Mouse (Mus musculus) liver, embryonic 13.5 days (tissue): Measurements from ENCODE around the gene Sema3b. TPM values are rescaled to one million over a fixed set of nuclear protein-coding genes. Genes with fewer than 3 reads are reported as not detected.

Experiments used
- ATAC-seq: fragments of 200-750 bp; cut with Nextera tagmentation; 2 replicates; pipeline ENCODE4 v1.8.0; 2017; ENCODE audit warnings: low read depth, mild to moderate bottlenecking, moderate number of reproducible peaks, moderate library complexity
- DNase-seq: peaks from one replicate; pipeline ENCODE4 v3.0.0; 2022
- H3K27ac ChIP-seq: fragments of 300-500 bp; sonication (generic); 2 replicates; pipeline ENCODE4 v1.5.1; 2015; ENCODE audit warnings: moderate library complexity, mild to moderate bottlenecking, inconsistent platforms
- H3K27me3 ChIP-seq: fragments of 300-500 bp; sonication (generic); 2 replicates; pipeline ENCODE4 v1.6.1; 2015; ENCODE audit warnings: mild to moderate bottlenecking, inconsistent platforms
- H3K36me3 ChIP-seq: fragments of 300-500 bp; sonication (generic); 2 replicates; pipeline ENCODE4 v1.6.1; 2015; ENCODE audit warnings: mild to moderate bottlenecking, inconsistent platforms
- H3K4me1 ChIP-seq: fragments of 300-500 bp; sonication (generic); replicated peaks from 2 replicates; pipeline ENCODE4 v1.6.1; 2015; ENCODE audit warnings: inconsistent platforms
- H3K4me2 ChIP-seq: fragments of 300-500 bp; sonication (generic); 2 replicates; pipeline ENCODE4 v1.6.1; 2015; ENCODE audit warnings: inconsistent platforms, mild to moderate bottlenecking, moderate library complexity
- H3K4me3 ChIP-seq: fragments of 300-500 bp; sonication (generic); replicated peaks from 2 replicates; pipeline ENCODE4 v1.5.1; 2015; ENCODE audit warnings: mild to moderate bottlenecking, inconsistent platforms
- H3K9ac ChIP-seq: fragments of 300-500 bp; sonication (generic); 2 replicates; pipeline ENCODE4 v1.6.1; 2015; ENCODE audit warnings: mild to moderate bottlenecking, inconsistent platforms
- H3K9me3 ChIP-seq: fragments of 300-500 bp; sonication (generic); replicated peaks from 2 replicates; pipeline ENCODE4 v1.6.1; 2016; ENCODE audit warnings: inconsistent platforms
- WGBS: fragments of 180-500 bp; shearing (Covaris S2); methylation state at CpG from one replicate; pipeline ENCODE4 v1.1.7; 2015; ENCODE audit not compliant: insufficient replicate concordance; 5-methylcytosine and 5-hydroxymethylcytosine counted together
- polyA plus RNA-seq: library from polyadenylated mRNA; unstranded; fragments of >200 nt; fragmentation: Nextera tagmentation; extraction: Ambion mirVana; gene quantifications from 2 replicates; pipeline ENCODE4 v1.2.1, GENCODE M21; 2015

Sema3b gene
- 0.22 and 0.34 TPM in 2 replicates for polyA plus RNA-seq

DNA sequence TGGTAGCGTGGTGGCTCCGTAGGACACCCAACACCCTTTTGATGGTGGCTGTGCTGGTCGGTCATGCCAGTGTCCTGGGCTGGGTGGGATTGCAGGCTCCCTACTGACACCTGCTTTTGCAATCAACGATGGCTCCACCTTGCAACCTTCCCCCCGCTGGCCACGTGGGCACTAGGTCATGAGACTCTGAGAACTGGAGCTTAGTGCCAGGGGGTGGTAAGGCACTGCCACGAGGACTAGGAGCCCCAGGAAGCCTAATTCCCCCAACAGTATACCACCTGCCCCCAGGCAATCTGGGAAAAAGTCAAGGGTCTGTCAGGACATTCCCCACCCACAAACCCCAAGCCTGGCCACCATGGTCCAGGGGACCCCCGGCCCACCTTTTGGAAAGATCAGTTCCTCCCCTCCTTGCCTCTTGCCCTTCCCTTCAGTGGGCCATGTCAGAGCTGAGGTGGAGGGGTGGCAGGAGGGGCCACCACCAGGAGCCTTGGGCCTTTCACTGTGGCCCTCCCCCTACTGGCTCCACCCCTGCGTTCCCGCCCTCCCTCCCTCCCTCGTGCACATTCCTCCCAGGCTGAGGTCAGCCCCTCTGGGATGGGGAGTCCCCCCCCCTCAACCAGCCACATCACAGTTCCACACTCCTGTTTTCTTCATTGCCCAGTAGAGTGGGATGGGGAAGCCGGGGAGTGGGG lies at the start of gene Sema3b:
Sema3b (minus strand) TSS at position 489 of the 692 bp plus-strand sequence.
- H3K9ac ChIP-seq: no peak within 1 kb of the TSS
- H3K4me2 ChIP-seq: no peak within 1 kb of the TSS
- peaks cover 2% of the 10 kb centered on the region; the same call in 1 of the 2 replicates for H3K36me3 ChIP-seq
- no peaks in the 10 kb centered on the region for H3K9me3 ChIP-seq
- peaks cover 21% of the 10 kb centered on the region for H3K27me3 ChIP-seq
- DNase-seq (no peak), ATAC-seq (no peak)
- H3K4me3 ChIP-seq: no peak within 1 kb of the TSS
- 48% methylated on average over 12 of the region's 12 CpGs for WGBS
- no peak within 1 kb of the TSS for H3K27ac ChIP-seq
- H3K4me1 ChIP-seq: peaks cover 70% of the 10 kb centered on the region

GRCm38 (mm10) chr9:107658096-107658495 lies 49.1 kb upstream of the Sema3b start:
- WGBS: 64% methylated on average over 6 of the region's 6 CpGs
- no peak for DNase-seq

GRCm38 (mm10) chr9:107657144-107657543 lies 48.1 kb upstream of the Sema3b start:
- no peak for DNase-seq
- ATAC-seq: no peak
- Histone ChIP-seq H3K4me3 (no peak overlapping the region), H3K27ac (no peak overlapping the region), H3K4me1 (no peaks in the 10 kb centered on the region; the same call in 1 of the 2 replicates), H3K9me3 (no peaks in the 10 kb centered on the region), H3K36me3 (no peaks in the 10 kb centered on the region), H3K9ac (no peak overlapping the region), H3K4me2 (no peak overlapping the region), H3K27me3 (no peaks in the 10 kb centered on the region; the same call in 1 of the 2 replicates)
- WGBS: 69% methylated on average over 5 of the region's 5 CpGs

More at GRCm38 (mm10) chr9:107658096-107658495, 49.1 kb upstream of the Sema3b start:
- H3K27ac ChIP-seq: no peak overlapping the region
- peaks cover 5% of the 10 kb centered on the region; the same call in 1 of the 2 replicates for H3K27me3 ChIP-seq
- no peak overlapping the region for H3K9ac ChIP-seq
- no peaks in the 10 kb centered on the region for H3K9me3 ChIP-seq
- H3K36me3 ChIP-seq: no peaks in the 10 kb centered on the region
- no peaks in the 10 kb centered on the region; the same call in 1 of the 2 replicates for H3K4me1 ChIP-seq
- no peak for ATAC-seq
- H3K4me2 ChIP-seq: no peak overlapping the region
- no peak overlapping the region for H3K4me3 ChIP-seq

DNA sequence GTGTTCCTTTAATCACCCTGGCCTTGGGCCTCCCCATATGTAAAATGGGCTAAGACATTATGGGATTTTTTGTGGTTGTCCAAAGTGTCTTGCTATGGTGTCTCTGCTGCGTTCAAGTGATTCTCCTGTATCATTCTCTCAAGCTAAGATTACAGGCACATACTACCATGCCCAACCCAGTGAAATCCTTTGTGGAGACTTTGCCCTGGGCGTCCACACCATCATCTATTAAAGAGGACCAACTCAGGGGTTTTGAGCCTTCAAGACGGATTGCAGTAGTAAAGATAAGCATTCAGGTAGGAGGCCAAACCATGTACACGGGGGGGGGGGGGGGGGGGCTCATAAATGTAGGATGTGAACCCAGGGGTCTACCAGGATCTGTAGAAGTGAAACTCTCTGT lies 45.6 kb upstream of the Sema3b start:
- 58% methylated on average over 4 of the region's 4 CpGs for WGBS
- Histone ChIP-seq H3K4me3 (no peak overlapping the region), H3K4me1 (no peaks in the 10 kb centered on the region; the same call in 1 of the 2 replicates), H3K36me3 (no peaks in the 10 kb centered on the region), H3K9me3 (no peaks in the 10 kb centered on the region), H3K9ac (no peak overlapping the region), H3K27ac (no peak overlapping the region), H3K27me3 (no peaks in the 10 kb centered on the region; the same call in 1 of the 2 replicates), H3K4me2 (no peak overlapping the region)
- ATAC-seq (no peak), DNase-seq (no peak)

- Histone ChIP-seq H3K4me1 (no peaks in the 10 kb centered on the region; the same call in 1 of the 2 replicates), H3K9ac (no peak overlapping the region), H3K9me3 (no peaks in the 10 kb centered on the region), H3K4me2 (no peak overlapping the region), H3K27me3 (no peaks in the 10 kb centered on the region; the same call in 1 of the 2 replicates), H3K36me3 (no peaks in the 10 kb centered on the region), H3K4me3 (no peak overlapping the region), H3K27ac (no peak overlapping the region)
- 56% methylated on average over 2 of the region's 2 CpGs for WGBS
- DNase-seq: no peak
- peak; percentile 41; the same call in 1 of the 2 replicates for ATAC-seq
These were observed 44.4 kb upstream of the Sema3b start for GRCm38 (mm10) chr9:107653474-107653873.

DNA sequence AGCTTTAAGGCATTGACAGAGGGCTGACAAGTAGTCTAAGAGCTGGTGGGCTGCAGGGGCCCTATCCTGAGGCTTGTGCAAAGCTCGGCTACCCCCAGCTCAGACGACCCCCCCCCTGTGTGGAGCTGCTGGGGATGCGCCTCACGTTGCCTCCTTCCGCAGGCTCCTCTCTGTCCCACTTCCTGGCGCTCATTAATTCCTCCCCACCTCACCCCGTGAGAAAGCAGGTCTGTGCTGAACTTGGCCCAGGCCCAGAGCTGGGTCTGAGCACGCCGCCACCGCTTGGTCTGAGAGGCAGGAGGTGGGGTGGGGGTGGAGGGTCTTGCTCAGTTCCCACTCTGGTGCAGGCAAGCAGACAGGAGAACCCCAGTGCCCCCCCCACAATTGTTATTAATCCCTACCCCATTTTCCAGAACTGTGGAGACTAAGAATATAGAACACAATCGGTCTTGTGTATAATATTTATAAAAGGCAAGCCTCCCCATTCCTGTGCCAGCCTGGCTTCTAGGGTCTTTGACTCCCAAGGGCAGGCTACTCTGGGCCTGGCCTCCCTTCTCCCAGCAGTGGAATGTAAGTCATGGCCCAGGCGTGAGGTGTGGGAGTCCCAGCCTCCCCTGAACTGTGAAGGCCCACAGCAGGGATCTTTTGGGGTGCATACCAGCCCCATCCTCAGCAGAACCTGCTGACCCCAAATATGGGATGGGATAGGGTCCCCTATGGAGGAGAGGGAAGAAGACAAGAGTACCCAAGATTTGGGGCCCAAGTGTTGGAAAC lies 41.9 kb upstream of the Sema3b start:
- 56% methylated on average over 12 of the region's 12 CpGs for WGBS
- DNase-seq (no peak), ATAC-seq (no peak)
- Histone ChIP-seq H3K4me3 (no peak overlapping the region), H3K4me1 (no peaks in the 10 kb centered on the region; the same call in 1 of the 2 replicates), H3K27ac (no peak overlapping the region), H3K36me3 (no peaks in the 10 kb centered on the region), H3K9ac (no peak overlapping the region), H3K27me3 (no peaks in the 10 kb centered on the region; the same call in 1 of the 2 replicates), H3K9me3 (no peaks in the 10 kb centered on the region), H3K4me2 (no peak overlapping the region)

- peaks cover 6% of the 10 kb centered on the region for H3K4me1 ChIP-seq
- no peak overlapping the region for H3K27ac ChIP-seq
- no peaks in the 10 kb centered on the region; the same call in 1 of the 2 replicates for H3K27me3 ChIP-seq
- DNase-seq (no peak), ATAC-seq (no peak)
- no peak overlapping the region for H3K4me3 ChIP-seq
- 63% methylated on average over 7 of the region's 7 CpGs for WGBS
- H3K4me2 ChIP-seq: no peak overlapping the region
- no peak overlapping the region for H3K9ac ChIP-seq
- H3K36me3 ChIP-seq: no peaks in the 10 kb centered on the region
- H3K9me3 ChIP-seq: no peaks in the 10 kb centered on the region
These were observed 41.2 kb upstream of the Sema3b start for GRCm38 (mm10) chr9:107650225-107650624.

DNA sequence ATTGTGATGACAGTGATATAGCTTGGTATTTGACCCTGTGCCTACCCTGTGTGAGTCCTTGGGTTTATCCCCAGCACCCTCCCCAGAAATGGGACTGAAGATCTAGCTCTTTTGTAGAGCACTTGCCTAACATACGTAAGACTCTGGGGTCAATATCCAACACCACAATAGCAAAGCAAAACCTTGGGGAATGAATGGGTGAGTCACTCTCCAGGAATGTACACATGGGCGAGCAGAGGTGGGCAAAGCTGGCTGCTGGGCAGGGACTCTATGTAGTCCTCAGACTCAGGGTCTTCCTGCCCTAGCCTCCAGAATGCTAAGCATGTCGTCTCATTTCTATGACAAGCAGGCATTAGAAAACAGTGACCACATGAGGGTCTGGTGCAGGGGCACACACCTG lies 39.7 kb upstream of the Sema3b start:
- ATAC-seq: no peak
- Histone ChIP-seq H3K27ac (no peak overlapping the region), H3K9ac (no peak overlapping the region), H3K4me1 (peaks cover 18% of the 10 kb centered on the region), H3K9me3 (no peaks in the 10 kb centered on the region), H3K4me3 (no peak overlapping the region), H3K36me3 (no peaks in the 10 kb centered on the region), H3K27me3 (no peaks in the 10 kb centered on the region), H3K4me2 (no peak overlapping the region)
- 53% methylated on average over 3 of the region's 3 CpGs for WGBS
- DNase-seq: no peak

DNA sequence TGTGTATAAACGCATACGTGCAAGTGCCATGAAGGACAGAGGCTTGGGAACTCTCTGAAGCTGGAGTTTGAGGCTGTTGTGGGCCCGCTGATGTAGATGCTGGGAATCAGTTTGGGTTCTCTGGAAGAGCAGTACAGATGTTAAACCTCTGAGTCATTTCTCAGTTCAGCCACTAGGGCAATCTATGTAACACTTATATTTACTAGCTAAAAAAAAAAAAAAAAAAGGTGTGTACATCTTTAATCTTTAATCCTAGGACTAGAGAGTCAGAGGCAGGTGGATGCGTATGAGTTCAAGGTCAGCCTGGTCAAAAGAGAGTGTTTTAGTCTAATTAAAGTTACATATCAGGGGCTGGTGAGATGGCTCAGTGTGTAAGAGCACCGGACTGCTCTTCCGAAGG lies 37.9 kb upstream of the Sema3b start:
- WGBS: 74% methylated on average over 6 of the region's 6 CpGs
- no peak overlapping the region for H3K4me3 ChIP-seq
- H3K4me2 ChIP-seq: no peak overlapping the region

GRCm38 (mm10) chr9:107645577-107645976 lies 36.5 kb upstream of the Sema3b start:
- Histone ChIP-seq H3K27ac (no peak overlapping the region), H3K9ac (no peak overlapping the region), H3K9me3 (no peaks in the 10 kb centered on the region), H3K36me3 (no peaks in the 10 kb centered on the region), H3K4me2 (0 out of 2 replicates have a peak overlapping the region, but pooled peaks have one; percentile 82), H3K4me1 (peaks cover 29% of the 10 kb centered on the region), H3K4me3 (no peak overlapping the region), H3K27me3 (no peaks in the 10 kb centered on the region)
- DNase-seq (peak; percentile 66), ATAC-seq (peak; percentile 52)
- 15% methylated on average over 5 of the region's 5 CpGs for WGBS

More for the DNA sequence above, 37.9 kb upstream of the Sema3b start:
- Histone ChIP-seq H3K9me3 (no peaks in the 10 kb centered on the region), H3K27me3 (no peaks in the 10 kb centered on the region), H3K9ac (no peak overlapping the region), H3K36me3 (no peaks in the 10 kb centered on the region), H3K4me1 (peaks cover 26% of the 10 kb centered on the region), H3K27ac (no peak overlapping the region)
- ATAC-seq: no peak
- DNase-seq: no peak

DNA sequence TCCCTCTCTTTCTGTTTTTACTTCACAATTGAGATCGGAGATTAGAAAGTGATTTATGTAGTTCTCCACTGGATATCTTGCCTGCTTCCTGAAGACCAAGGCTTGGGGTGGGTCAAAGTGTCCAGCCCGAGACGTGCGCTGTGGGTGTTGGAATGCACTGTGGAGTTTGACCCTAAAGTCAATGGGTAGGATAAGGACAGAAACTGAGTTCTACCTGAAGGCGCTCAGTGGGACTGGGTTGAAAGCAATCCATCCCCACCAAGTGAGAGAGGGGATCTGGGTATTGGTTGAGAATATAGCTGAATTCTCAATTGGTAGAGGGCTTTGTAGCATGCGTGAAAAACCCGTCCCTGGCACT lies 36.1 kb upstream of the Sema3b start:
- 0 out of 2 replicates have a peak, but pooled peaks have one; percentile 9 for ATAC-seq
- H3K36me3 ChIP-seq: no peaks in the 10 kb centered on the region
- peak overlapping the region; percentile 67 for H3K4me3 ChIP-seq
- DNase-seq: no peak
- H3K4me2 ChIP-seq: peak overlapping the region; percentile 82
- no peak overlapping the region for H3K27ac ChIP-seq
- WGBS: 38% methylated on average over 7 of the region's 7 CpGs
- peaks cover 31% of the 10 kb centered on the region for H3K4me1 ChIP-seq
- no peaks in the 10 kb centered on the region for H3K27me3 ChIP-seq
- H3K9ac ChIP-seq: peak overlapping the region; percentile 63
- H3K9me3 ChIP-seq: no peaks in the 10 kb centered on the region
